Mouse (Mus musculus): ENCODE data around the gene Ascc1. TPM values are rescaled to one million over a fixed set of nuclear protein-coding genes. Genes with fewer than 3 reads are reported as not detected.

Gene Ascc1
- polyA plus RNA-seq, 1 experiment from 2014 or later = 58.0 TPM

DNA sequence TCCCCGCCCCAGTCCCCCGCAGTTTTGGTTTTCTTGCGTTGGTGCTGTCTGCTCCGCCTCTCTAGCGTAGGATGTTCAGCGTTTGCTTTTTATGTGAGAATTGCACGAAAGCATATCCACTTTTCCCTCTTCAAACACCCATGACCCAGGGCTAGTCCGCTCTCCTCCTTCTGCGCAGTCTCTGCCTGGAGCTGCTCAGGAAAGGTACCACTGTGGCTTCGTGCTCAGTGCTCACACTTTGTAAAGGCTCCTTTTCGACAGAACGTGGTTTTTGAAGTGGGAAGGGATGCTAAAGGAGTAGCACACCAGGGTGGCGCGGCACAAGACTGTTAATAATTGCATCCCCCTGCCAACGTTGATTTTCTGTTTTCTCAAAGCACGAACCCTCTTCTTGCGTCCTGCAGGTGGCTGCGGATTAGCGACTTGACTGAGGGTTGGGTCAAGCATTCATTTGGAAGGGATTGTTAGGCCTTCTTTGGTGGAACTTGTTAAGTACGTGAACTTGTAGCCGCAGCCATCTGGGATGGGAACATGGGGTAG is 678 bp downstream of the Ascc1 start:
- Histone ChIP-seq H3K9me3 (ENCODE audit: low read length) (no peaks in the 10 kb centered on the region), H3K9ac (replicated peaks; ENCODE audit: low read length) (peak overlapping the region; percentile 83), H3K27me3 (ENCODE audit: insufficient read depth, low read length) (no peaks in the 10 kb centered on the region), H3K4me2 (replicated peaks; ENCODE audit: low read depth, low read length) (peak overlapping the region; percentile 90), H3K27ac (ENCODE audit: low read length) (peak overlapping the region; percentile 99), H3K4me3 (ENCODE audit: low read length) (peak overlapping the region; percentile 85), H3K4me1 (ENCODE audit: insufficient read depth, low read length) (peaks cover 21% of the 10 kb centered on the region), H3K36me3 (ENCODE audit: insufficient read depth, low read length) (peaks cover 11% of the 10 kb centered on the region)
- ATAC-seq (ENCODE audit: low FRiP score, low TSS enrichment) = no peak; the same call in 1 of the 2 replicates
- under 1% methylated on average over 21 of the region's 21 CpGs for WGBS

- Histone ChIP-seq H3K27ac (ENCODE audit: low read length) (peak overlapping the region; percentile 99), H3K9me3 (ENCODE audit: low read length) (no peaks in the 10 kb centered on the region), H3K9ac (replicated peaks; ENCODE audit: low read length) (peak overlapping the region; percentile 83), H3K36me3 (ENCODE audit: insufficient read depth, low read length) (peaks cover 14% of the 10 kb centered on the region), H3K27me3 (ENCODE audit: insufficient read depth, low read length) (no peaks in the 10 kb centered on the region), H3K4me2 (replicated peaks; ENCODE audit: low read depth, low read length) (peak overlapping the region; percentile 90), H3K4me1 (ENCODE audit: insufficient read depth, low read length) (peaks cover 21% of the 10 kb centered on the region), H3K4me3 (ENCODE audit: low read length) (peak overlapping the region; percentile 85)
- ATAC-seq (ENCODE audit: low FRiP score, low TSS enrichment) = no peak
- WGBS = 74% methylated on average over 9 of the region's 9 CpGs
Measured at GRCm38 (mm10) chr10:60003847-60004246, 1.2 kb downstream of the Ascc1 start.

- WGBS = 57% methylated on average over 2 of the region's 2 CpGs
- H3K27me3 ChIP-seq (ENCODE audit: insufficient read depth, low read length) = no peaks in the 10 kb centered on the region
- no peaks in the 10 kb centered on the region for H3K9me3 ChIP-seq (ENCODE audit: low read length)
Measured at GRCm38 (mm10) chr10:60005264-60005663, 2.7 kb downstream of the Ascc1 start.

DNA sequence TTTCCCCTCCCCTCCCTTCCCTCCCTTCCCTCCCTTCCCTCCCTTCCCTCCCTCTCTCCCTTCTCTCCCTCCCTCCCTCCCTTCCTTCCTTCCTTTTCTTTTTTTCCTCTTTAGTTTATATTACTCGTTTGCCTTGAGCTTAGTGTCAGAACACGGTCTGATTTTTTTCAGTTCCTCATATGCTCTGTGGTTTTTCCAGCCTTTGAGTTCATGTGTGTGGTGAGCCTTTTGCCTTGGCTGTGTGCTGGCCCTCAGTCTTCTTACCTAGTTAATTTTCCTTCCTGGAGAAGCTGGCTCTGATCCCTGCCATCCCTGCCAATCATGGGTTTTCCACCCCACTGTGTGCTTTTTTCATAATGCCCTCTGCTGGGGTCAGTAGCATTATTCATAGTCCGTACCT is 6.5 kb downstream of the Ascc1 start:
- Histone ChIP-seq H3K9ac (replicated peaks; ENCODE audit: low read length) (no peak overlapping the region), H3K27ac (ENCODE audit: low read length) (no peak overlapping the region), H3K4me1 (ENCODE audit: insufficient read depth, low read length) (no peaks in the 10 kb centered on the region), H3K27me3 (ENCODE audit: insufficient read depth, low read length) (no peaks in the 10 kb centered on the region), H3K36me3 (ENCODE audit: insufficient read depth, low read length) (peaks cover 15% of the 10 kb centered on the region), H3K4me3 (ENCODE audit: low read length) (no peak overlapping the region), H3K4me2 (replicated peaks; ENCODE audit: low read depth, low read length) (no peak overlapping the region), H3K9me3 (ENCODE audit: low read length) (no peaks in the 10 kb centered on the region)
- no peak for ATAC-seq (ENCODE audit: low FRiP score, low TSS enrichment)
- 64% methylated on average over 3 of the region's 3 CpGs for WGBS

More at GRCm38 (mm10) chr10:60005264-60005663, 2.7 kb downstream of the Ascc1 start:
- Histone ChIP-seq H3K4me1 (ENCODE audit: insufficient read depth, low read length) (peaks cover 21% of the 10 kb centered on the region), H3K36me3 (ENCODE audit: insufficient read depth, low read length) (peaks cover 14% of the 10 kb centered on the region), H3K27ac (ENCODE audit: low read length) (no peak overlapping the region), H3K4me2 (replicated peaks; ENCODE audit: low read depth, low read length) (no peak overlapping the region), H3K9ac (replicated peaks; ENCODE audit: low read length) (no peak overlapping the region), H3K4me3 (ENCODE audit: low read length) (no peak overlapping the region)
- ATAC-seq (ENCODE audit: low FRiP score, low TSS enrichment) = no peak

DNA sequence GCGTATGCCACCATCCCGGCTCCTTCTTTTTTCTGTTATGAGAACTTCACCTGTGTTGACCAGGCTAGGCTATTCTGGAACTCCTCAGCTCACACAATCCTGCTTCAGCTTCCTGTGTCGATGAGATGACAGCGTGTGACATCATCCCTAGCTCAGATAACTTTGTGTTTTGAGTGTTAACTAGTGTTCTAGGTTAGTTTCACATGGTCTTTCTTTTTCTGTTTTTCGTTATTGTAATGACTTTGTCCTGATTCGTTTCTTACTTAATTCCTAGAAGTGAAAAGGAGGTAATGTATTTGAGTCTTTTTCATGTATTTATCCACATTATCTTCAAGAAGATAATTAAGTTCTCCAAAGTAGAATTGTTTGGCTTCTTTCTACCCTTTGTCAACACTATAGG is 13.6 kb downstream of the Ascc1 start:
- no peaks in the 10 kb centered on the region for H3K9me3 ChIP-seq (ENCODE audit: low read length)
- H3K27me3 ChIP-seq (ENCODE audit: insufficient read depth, low read length) = no peaks in the 10 kb centered on the region
- no peak overlapping the region for H3K9ac ChIP-seq (replicated peaks; ENCODE audit: low read length)
- no peak overlapping the region for H3K4me2 ChIP-seq (replicated peaks; ENCODE audit: low read depth, low read length)
- ATAC-seq (ENCODE audit: low FRiP score, low TSS enrichment) = no peak
- no peak overlapping the region for H3K27ac ChIP-seq (ENCODE audit: low read length)
- H3K4me3 ChIP-seq (ENCODE audit: low read length) = no peak overlapping the region
- 94% methylated on average over 6 of the region's 6 CpGs for WGBS
- peaks cover 8% of the 10 kb centered on the region; the same call in 1 of the 2 replicates for H3K36me3 ChIP-seq (ENCODE audit: insufficient read depth, low read length)
- H3K4me1 ChIP-seq (ENCODE audit: insufficient read depth, low read length) = no peaks in the 10 kb centered on the region

- Histone ChIP-seq H3K36me3 (ENCODE audit: insufficient read depth, low read length) (peaks cover 8% of the 10 kb centered on the region; the same call in 1 of the 2 replicates), H3K4me3 (ENCODE audit: low read length) (no peak overlapping the region), H3K4me1 (ENCODE audit: insufficient read depth, low read length) (no peaks in the 10 kb centered on the region), H3K4me2 (replicated peaks; ENCODE audit: low read depth, low read length) (no peak overlapping the region), H3K27ac (ENCODE audit: low read length) (no peak overlapping the region), H3K27me3 (ENCODE audit: insufficient read depth, low read length) (no peaks in the 10 kb centered on the region), H3K9ac (replicated peaks; ENCODE audit: low read length) (no peak overlapping the region), H3K9me3 (ENCODE audit: low read length) (no peaks in the 10 kb centered on the region)
- ATAC-seq (ENCODE audit: low FRiP score, low TSS enrichment) = no peak
- WGBS = 84% methylated on average over 2 of the region's 2 CpGs
Measured at GRCm38 (mm10) chr10:60019299-60019698, 16.7 kb downstream of the Ascc1 start.

DNA sequence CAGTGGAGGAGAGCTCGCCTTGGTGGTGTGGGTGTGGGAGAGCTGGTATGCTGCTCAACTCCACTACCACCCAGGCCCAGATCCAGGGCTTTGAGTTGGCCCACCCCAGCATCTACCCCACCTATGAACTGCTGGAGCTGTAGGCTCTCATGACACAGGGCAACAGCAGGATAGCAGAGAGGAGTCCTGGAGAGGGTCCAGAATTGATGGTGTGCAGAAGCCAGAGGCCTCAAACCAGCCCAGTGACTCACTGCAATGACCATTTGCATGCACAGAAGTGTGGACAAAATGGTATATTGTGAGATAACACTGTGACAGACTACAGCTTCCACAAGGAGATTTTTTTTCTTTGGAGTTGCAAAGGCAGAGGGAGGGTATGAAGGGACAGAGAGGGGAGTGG is 21.1 kb downstream of the Ascc1 start:
- Histone ChIP-seq H3K36me3 (ENCODE audit: insufficient read depth, low read length) (peaks cover 5% of the 10 kb centered on the region; the same call in 1 of the 2 replicates), H3K27ac (ENCODE audit: low read length) (0 out of 2 replicates have a peak overlapping the region, but pooled peaks have one; percentile 19), H3K4me2 (replicated peaks; ENCODE audit: low read depth, low read length) (no peak overlapping the region), H3K9me3 (ENCODE audit: low read length) (no peaks in the 10 kb centered on the region), H3K27me3 (ENCODE audit: insufficient read depth, low read length) (no peaks in the 10 kb centered on the region), H3K4me1 (ENCODE audit: insufficient read depth, low read length) (peaks cover 34% of the 10 kb centered on the region), H3K9ac (replicated peaks; ENCODE audit: low read length) (no peak overlapping the region), H3K4me3 (ENCODE audit: low read length) (no peak overlapping the region)
- 89% methylated on average over 1 of the region's 1 CpGs for WGBS
- ATAC-seq (ENCODE audit: low FRiP score, low TSS enrichment) = no peak

DNA sequence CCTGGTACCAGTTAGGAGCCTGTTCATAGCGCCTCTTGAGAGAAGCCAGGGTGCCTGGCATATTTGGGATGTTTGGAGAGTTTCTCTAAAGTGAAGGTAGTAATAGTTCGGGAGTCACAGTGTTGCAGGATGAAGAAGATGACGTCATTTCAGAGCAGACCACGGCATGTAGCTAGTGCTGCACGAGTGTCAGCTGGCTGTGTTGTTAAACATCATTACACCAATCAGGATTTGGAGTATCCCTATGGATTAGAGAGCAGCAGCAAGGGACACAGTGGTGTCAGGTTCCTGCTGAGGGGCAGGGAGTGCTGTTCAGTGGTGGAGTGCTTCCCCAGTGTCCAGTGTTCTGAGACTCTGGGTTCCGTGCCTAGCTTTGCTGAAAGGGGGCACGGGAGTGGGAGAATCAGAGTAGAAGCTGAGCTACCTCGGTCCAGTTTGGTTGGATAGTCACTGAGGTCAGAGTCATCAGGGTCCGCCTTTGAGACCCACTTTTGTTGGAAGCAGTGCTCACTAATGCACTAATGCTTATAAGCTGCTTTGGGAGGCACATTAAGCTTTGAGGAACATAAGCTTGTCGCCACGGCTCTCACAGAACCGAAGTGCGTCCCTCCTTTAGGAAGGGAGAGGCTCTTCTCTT is 24.3 kb downstream of the Ascc1 start:
- Histone ChIP-seq H3K36me3 (ENCODE audit: insufficient read depth, low read length) (no peaks in the 10 kb centered on the region), H3K27ac (ENCODE audit: low read length) (peak overlapping the region; percentile 3; the same call in 1 of the 2 replicates), H3K9ac (replicated peaks; ENCODE audit: low read length) (no peak overlapping the region), H3K27me3 (ENCODE audit: insufficient read depth, low read length) (no peaks in the 10 kb centered on the region), H3K9me3 (ENCODE audit: low read length) (no peaks in the 10 kb centered on the region), H3K4me3 (ENCODE audit: low read length) (no peak overlapping the region), H3K4me1 (ENCODE audit: insufficient read depth, low read length) (peaks cover 46% of the 10 kb centered on the region), H3K4me2 (replicated peaks; ENCODE audit: low read depth, low read length) (no peak overlapping the region)
- ATAC-seq (ENCODE audit: low FRiP score, low TSS enrichment) = no peak
- 42% methylated on average over 13 of the region's 13 CpGs for WGBS

DNA sequence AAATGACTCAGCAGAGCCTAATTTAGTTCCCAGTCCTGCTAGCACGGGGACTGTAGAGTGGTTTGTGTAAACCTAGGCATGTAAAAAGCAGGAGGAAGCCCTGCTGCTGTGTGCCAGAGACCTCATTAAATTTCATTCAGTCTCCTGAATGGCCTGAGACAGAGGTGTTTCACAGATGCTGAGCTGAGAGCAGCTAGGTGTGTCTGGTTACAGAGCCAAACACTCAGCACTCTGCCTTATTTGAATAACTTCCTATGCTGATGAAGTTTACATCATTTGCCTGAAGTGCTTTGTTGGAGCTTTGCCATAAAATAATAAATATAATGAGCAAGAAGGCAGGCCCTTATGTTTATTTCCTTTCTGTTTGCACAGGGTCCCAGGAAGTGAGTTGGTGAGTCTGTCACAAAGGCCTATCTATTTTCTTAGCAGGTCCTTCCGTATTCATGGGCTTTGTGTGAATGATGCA is 25.0 kb downstream of the Ascc1 start:
- no peaks in the 10 kb centered on the region for H3K36me3 ChIP-seq (ENCODE audit: insufficient read depth, low read length)
- H3K27me3 ChIP-seq (ENCODE audit: insufficient read depth, low read length) = no peaks in the 10 kb centered on the region
- ATAC-seq (ENCODE audit: low FRiP score, low TSS enrichment) = no peak
- H3K4me1 ChIP-seq (ENCODE audit: insufficient read depth, low read length) = peaks cover 53% of the 10 kb centered on the region
- 33% methylated on average over 2 of the region's 2 CpGs for WGBS
- no peak overlapping the region for H3K9ac ChIP-seq (replicated peaks; ENCODE audit: low read length)
- H3K9me3 ChIP-seq (ENCODE audit: low read length) = no peaks in the 10 kb centered on the region
- H3K27ac ChIP-seq (ENCODE audit: low read length) = peak overlapping the region; percentile 85
- H3K4me2 ChIP-seq (replicated peaks; ENCODE audit: low read depth, low read length) = no peak overlapping the region
- no peak overlapping the region for H3K4me3 ChIP-seq (ENCODE audit: low read length)

- Histone ChIP-seq H3K27me3 (ENCODE audit: insufficient read depth, low read length) (no peaks in the 10 kb centered on the region), H3K9me3 (ENCODE audit: low read length) (no peaks in the 10 kb centered on the region), H3K27ac (ENCODE audit: low read length) (peak overlapping the region; percentile 85), H3K4me1 (ENCODE audit: insufficient read depth, low read length) (peaks cover 57% of the 10 kb centered on the region), H3K4me3 (ENCODE audit: low read length) (no peak overlapping the region), H3K4me2 (replicated peaks; ENCODE audit: low read depth, low read length) (no peak overlapping the region), H3K36me3 (ENCODE audit: insufficient read depth, low read length) (no peaks in the 10 kb centered on the region), H3K9ac (replicated peaks; ENCODE audit: low read length) (no peak overlapping the region)
- ATAC-seq (ENCODE audit: low FRiP score, low TSS enrichment) = no peak
- WGBS = 63% methylated on average over 7 of the region's 7 CpGs
Measured at GRCm38 (mm10) chr10:60028181-60028580, 25.6 kb downstream of the Ascc1 start.
